ENCODE assay signal across 25 mouse cellular contexts in genomic region chr4:151881590-151881989, GRCm38 (mm10). TPM values are rescaled to one million over a fixed set of nuclear protein-coding genes. Genes with fewer than 3 reads are reported as not detected.
DNase-seq lines count a peak whose midpoint lies in the region; TF ChIP-seq lines count a peak whose summit lies in the region.
"Had no signal": no experiment of that assay in that cellular context is flagged by ENCODE, and none has a peak within 500 bp of the region (broad histone marks: within the 10 kb centered on the region; RNA-seq: fewer than 3 reads in every experiment).

No protein-coding gene starts in this region.

- no peak for DNase-seq in testis, postnatal 10 days (ENCODE audit: low spot score)
- DNase-seq in ES-CJ7 (ENCODE audit: low read depth, low spot score) (peak; percentile 65), ZHBTc4 (ENCODE audit: low read depth, low spot score) (peak; percentile 80)
- no peak for DNase-seq in cerebellum, postnatal 25 days
- no peak for DNase-seq in heart, postnatal 25 days (ENCODE audit: low spot score)
- DNase-seq: adrenal gland, adult 2 months; adrenal gland, postnatal 14 days; cerebellum, adult 11 months; cerebellum, adult 2 months; cerebellum, adult 9-11 months; cerebellum, postnatal 36 days; embryo, embryonic 11 days; gastrocnemius, adult 2 months; gastrocnemius, postnatal 14 days; heart, adult 11 months; heart, postnatal 36 days; kidney, adult 18-20 months had no signal

- no peaks in the 10 kb centered on the region for H3K36me3 ChIP-seq in testis, adult 2 months (ENCODE audit: control insufficient read depth, insufficient read depth, low read length)
- H3K36me3 ChIP-seq: embryonic facial prominence, embryonic 10.5 days; embryonic facial prominence, embryonic 13.5 days; forebrain, embryonic 12.5 days; hindbrain, embryonic 10.5 days; hindbrain, embryonic 13.5 days; intestine, embryonic 15.5 days had no signal

- H3K27me3 ChIP-seq in testis, adult 2 months (ENCODE audit: control insufficient read depth, insufficient read depth, low read length) = no peaks in the 10 kb centered on the region; the same call in 1 of the 2 replicates
- H3K27me3 ChIP-seq: forebrain, embryonic 12.5 days had no signal

- TF ChIP-seq POLR2A in testis, adult 2 months (IDR thresholded peaks at IDR 0.05; ENCODE audit: control insufficient read depth, low read depth, low read length) = no peak

- no peak overlapping the region for H3K27ac ChIP-seq in testis, adult 2 months (ENCODE audit: control insufficient read depth, insufficient read depth, low read depth, low read length)
- H3K27ac ChIP-seq: embryonic facial prominence, embryonic 10.5 days; embryonic facial prominence, embryonic 13.5 days; forebrain, embryonic 12.5 days; gastrocnemius, adult 2 months; hindbrain, embryonic 10.5 days; hindbrain, embryonic 13.5 days; intestine, embryonic 15.5 days had no signal

- H3K4me3 ChIP-seq in testis, adult 2 months (ENCODE audit: control insufficient read depth, low read depth, low read length) = peak overlapping the region; percentile 65
- H3K4me3 ChIP-seq: embryonic facial prominence, embryonic 10.5 days; embryonic facial prominence, embryonic 13.5 days; erythroblast, embryonic 14.5 days; forebrain, embryonic 12.5 days; gastrocnemius, adult 2 months; hindbrain, embryonic 10.5 days; hindbrain, embryonic 13.5 days; intestine, embryonic 15.5 days had no signal

- peaks cover 10% of the 10 kb centered on the region for H3K4me1 ChIP-seq in testis, adult 2 months (ENCODE audit: control insufficient read depth, insufficient read depth, low read length)
- H3K4me1 ChIP-seq: embryonic facial prominence, embryonic 13.5 days; forebrain, embryonic 12.5 days; intestine, embryonic 15.5 days had no signal

- TF ChIP-seq CTCF in testis, adult 2 months (IDR thresholded peaks at IDR 0.05; ENCODE audit: control insufficient read depth, insufficient read depth, insufficient replicate concordance, low read depth, low read length) = no peak

- intact Hi-C loops in heart, postnatal 25 days (cut with DNase I) = no loop called here

RNA-seq across cellular contexts. Expression of gene Camta1, which starts 19.9 kb away (rescaled TPM):
- 13.5 and 15.4 TPM in 2 replicates for polyA plus RNA-seq in testis, adult 2 months (2012; rRNA removed)
- 100 to 1,000 TPM; 234 to 244 TPM for total RNA-seq in heart, postnatal 25 days (2021)

RNA-seq across cellular contexts. Expression of gene Dnajc11, which starts 51.9 kb away (rescaled TPM):
- polyA plus RNA-seq in testis, adult 2 months (2012; rRNA removed) = 28.6 and 31.2 TPM in 2 replicates
- total RNA-seq in heart, postnatal 25 days (2021) = 10 to 100 TPM; 82.3 to 96.4 TPM

Comparison
In these comparisons a context has a peak if more than half of its experiments do, and no peak if none do; other contexts are left out.
1. DNase-seq: peak in ES-CJ7 (single experiment) and ZHBTc4 (single experiment); none in testis, postnatal 10 days (single experiment), cerebellum, postnatal 25 days (0 of 2) and heart, postnatal 25 days (single experiment).